In genomic region chr11:64833786-64834185, GRCm38 (mm10) we compare ENCODE assay signal across 17 mouse cellular contexts.
DNase-seq lines count a peak whose midpoint lies in the region; ATAC-seq lines count a peak whose summit lies in the region.
"Had no signal": no experiment of that assay in that cellular context is flagged by ENCODE, and none has a peak within 500 bp of the region (broad histone marks: within the 10 kb centered on the region; RNA-seq: fewer than 3 reads in every experiment).

No protein-coding gene starts in this region.

- H3K4me3 ChIP-seq in heart, embryonic 11.5 days (ENCODE audit: low read depth, low read length) = no peak overlapping the region
- H3K4me3 ChIP-seq: hindbrain, embryonic 12.5 days; liver, embryonic 15.5 days; neural tube, embryonic 12.5 days had no signal

- peak; percentile 9 for DNase-seq in adrenal gland, adult 2 months
- DNase-seq in adrenal gland, postnatal 14 days = no peak
- peak; percentile 8 to 9 for DNase-seq in heart, postnatal 10 days
- peak; percentile 6 for DNase-seq in retina, postnatal 1 day
- DNase-seq in retina, embryonic 14.5 days (ENCODE audit: low spot score) = no peak
- peak; percentile 77 for DNase-seq in mesoderm, embryonic 11.5 days (ENCODE audit: low read depth, low spot score)
- DNase-seq in spleen, adult 18-20 months = no peak
- DNase-seq: cerebellum, adult 11 months; kidney, adult 11 months; right cerebral cortex, adult 18-20 months had no signal

- no peak overlapping the region for H3K9ac ChIP-seq in heart, embryonic 11.5 days (ENCODE audit: low read depth, low read length)
- H3K9ac ChIP-seq: hindbrain, embryonic 12.5 days; liver, embryonic 15.5 days; neural tube, embryonic 12.5 days had no signal

- intact Hi-C loops in heart, postnatal 10 days (cut with DNase I) = no loop called here

- H3K4me1 ChIP-seq in heart, embryonic 11.5 days (ENCODE audit: control insufficient read depth, insufficient read depth, low read length) = peaks cover 21% of the 10 kb centered on the region

- ATAC-seq in heart, embryonic 11.5 days (replicated peaks; ENCODE audit: insufficient number of reproducible peaks, low FRiP score, low TSS enrichment) = no peak
- ATAC-seq: midbrain, embryonic 16.5 days; Patski had no signal

- no peaks in the 10 kb centered on the region for H3K27me3 ChIP-seq in heart, embryonic 11.5 days (ENCODE audit: control insufficient read depth, insufficient read depth, low read length)
- H3K27me3 ChIP-seq: hindbrain, embryonic 12.5 days; neural tube, embryonic 12.5 days had no signal

- no peaks in the 10 kb centered on the region for H3K36me3 ChIP-seq in heart, embryonic 11.5 days (ENCODE audit: control insufficient read depth, insufficient read depth, low read length)
- H3K36me3 ChIP-seq: hindbrain, embryonic 12.5 days; liver, embryonic 15.5 days; neural tube, embryonic 12.5 days had no signal

- no peak overlapping the region for H3K4me2 ChIP-seq in heart, embryonic 11.5 days
- H3K4me2 ChIP-seq: hindbrain, embryonic 12.5 days; liver, embryonic 15.5 days; neural tube, embryonic 12.5 days had no signal

- H3K9me3 ChIP-seq in heart, embryonic 11.5 days (replicated peaks; ENCODE audit: control insufficient read depth, low read length) = no peaks in the 10 kb centered on the region
- H3K9me3 ChIP-seq: hindbrain, embryonic 12.5 days; liver, embryonic 15.5 days; neural tube, embryonic 12.5 days had no signal

- 38% methylated on average over 3 of the region's 3 CpGs for WGBS in heart, embryonic 11.5 days (ENCODE audit: insufficient replicate concordance)

- H3K27ac ChIP-seq in heart, embryonic 11.5 days (ENCODE audit: low read depth, low read length) = no peak overlapping the region
- H3K27ac ChIP-seq: hindbrain, embryonic 12.5 days; liver, embryonic 15.5 days; macrophage; neural tube, embryonic 12.5 days had no signal

Comparison
In these comparisons a context has a peak if more than half of its experiments do, and no peak if none do; other contexts are left out.
1. DNase-seq: peak in adrenal gland, adult 2 months (single experiment), heart, postnatal 10 days (2 of 2), retina, postnatal 1 day (single experiment) and mesoderm, embryonic 11.5 days (single experiment); none in adrenal gland, postnatal 14 days (single experiment), retina, embryonic 14.5 days (single experiment) and spleen, adult 18-20 months (0 of 2).